Mouse (Mus musculus) urinary bladder, postnatal 14 days (tissue): ENCODE measurements around the gene Gtf2e1.

Experiments
- DNase-seq: peaks from one replicate; pipeline ENCODE4 v3.0.0; 2021; ENCODE audit warnings: low spot score

Gene Gtf2e1

DNA sequence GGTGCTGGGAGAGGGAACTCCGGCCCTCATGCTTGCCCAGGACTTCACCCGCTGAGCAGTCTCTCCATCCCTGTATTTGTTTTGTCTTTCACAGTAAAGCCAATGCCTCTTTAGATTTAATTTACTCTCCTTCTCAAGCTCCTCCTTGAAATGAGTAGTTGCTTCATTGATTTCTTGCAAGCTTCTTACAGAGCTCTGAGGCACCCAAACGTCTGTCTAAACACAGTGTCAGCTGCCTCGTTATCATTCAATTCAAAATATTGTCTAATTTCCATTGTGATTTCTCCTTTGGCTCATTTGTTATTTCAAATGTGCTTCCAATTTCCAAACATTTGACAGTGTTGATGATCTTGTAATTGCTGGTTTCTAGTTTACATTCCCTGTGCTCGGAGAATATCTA, 6.7 kb upstream of the Gtf2e1 start:
- no peak for DNase-seq

DNA sequence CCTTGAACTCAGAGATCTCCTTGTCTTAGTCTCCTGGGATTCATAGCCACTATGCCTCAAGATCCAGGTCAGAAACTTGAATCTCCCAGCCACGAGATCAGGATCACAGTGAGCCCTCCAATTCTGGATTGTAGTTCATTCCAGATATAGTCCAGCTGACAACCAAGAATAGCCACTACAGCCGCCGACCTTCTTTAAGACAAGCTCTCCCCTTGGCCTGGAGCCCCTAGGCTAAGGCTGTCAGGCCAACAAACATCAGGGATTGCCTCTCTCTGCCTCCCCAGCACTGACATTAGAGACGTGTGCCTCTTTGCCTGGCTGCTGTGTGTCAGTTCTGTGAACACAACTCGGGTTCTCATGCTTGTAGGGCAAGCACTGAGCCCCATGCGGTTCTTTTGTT, 1.2 kb upstream of the Gtf2e1 start:
- no peak for DNase-seq

DNA sequence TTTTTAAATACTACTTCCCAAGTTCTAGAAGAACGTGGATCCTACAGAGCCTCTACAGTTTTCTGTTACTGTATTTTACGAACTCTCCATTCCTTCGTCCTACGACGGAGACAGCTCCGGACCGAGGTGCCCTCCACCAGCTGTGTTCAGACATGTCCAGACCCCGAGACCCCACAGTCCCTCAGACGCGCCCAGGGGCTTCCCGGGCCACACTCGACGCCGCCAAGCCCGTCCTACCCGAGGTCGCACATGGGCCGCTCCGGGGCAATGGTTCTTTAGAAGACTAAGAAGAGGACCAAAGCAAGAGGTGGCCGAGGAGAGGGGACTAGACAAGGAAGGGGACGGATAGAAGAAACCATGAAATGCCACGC, 364 bp downstream of the Gtf2e1 start:
- DNase-seq: no peak

DNA sequence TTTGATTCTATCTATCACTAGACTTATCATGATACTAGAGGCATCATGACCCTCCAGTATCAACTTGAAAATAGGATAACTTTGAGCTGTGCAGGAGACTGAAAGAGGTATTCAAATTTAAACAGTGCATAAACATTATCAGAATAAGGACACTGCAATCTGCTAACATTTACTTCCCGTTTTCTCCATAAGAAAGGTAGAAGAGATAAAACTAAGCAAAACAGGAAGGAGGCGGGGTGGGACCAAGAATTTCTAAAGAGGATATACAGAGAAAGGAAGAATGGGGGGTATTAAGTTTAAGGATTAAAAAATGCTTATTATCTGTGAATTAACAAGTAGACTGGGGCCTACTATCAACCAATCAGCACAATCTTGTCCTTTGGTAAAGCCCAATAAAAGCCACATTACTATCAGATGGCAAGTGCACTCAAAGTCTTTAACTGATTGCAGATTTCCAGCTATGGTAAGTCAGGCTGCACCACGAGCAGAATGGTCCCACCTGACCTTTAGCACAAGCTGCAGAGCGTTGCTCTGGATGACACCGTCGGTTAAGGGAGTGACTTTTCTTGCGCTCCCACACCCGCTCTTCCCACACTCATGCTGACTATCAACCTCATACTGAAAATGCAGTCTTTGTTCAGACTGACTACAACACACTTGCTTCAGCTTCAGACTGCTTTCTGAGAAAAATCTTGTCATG, 6.1 kb downstream of the Gtf2e1 start:
- DNase-seq: no peak

DNA sequence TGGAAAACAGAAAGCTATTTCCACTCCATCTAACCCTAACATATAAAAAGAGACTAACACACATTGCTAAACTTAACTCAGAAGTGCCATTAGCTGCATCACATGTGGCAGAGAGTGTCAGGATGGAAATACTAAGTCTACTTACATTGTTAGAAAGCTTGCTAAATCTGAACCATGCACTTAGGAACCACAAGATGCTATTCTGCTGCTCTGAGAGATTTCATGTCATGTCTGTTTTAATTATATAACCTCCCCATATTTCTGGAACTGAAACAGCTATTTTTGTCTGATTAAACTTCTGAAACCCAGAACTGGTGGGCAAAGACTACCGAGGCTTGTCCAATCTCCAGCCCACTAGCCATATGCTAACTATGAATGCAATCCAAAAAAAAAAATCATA, 7.5 kb downstream of the Gtf2e1 start:
- no peak for DNase-seq

DNA sequence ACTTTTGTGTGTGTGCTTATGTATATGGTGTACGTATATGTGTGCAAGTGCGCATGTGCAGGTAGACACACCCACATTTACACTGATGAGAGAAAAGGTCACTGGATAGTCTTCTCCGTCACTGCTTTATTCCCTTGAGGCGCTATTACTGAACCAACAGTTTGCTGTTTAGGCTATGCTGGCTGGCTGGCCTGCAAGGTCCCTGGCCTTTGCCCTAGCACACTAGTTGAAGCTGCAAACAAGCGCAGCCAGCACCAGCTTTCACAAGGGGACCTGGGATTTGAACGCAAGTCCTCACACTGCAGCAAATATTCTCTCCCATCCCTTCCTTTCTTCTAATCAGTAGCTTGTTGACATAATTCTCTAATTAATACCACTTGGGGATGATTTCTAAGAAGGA, 9.4 kb downstream of the Gtf2e1 start:
- no peak for DNase-seq

DNA sequence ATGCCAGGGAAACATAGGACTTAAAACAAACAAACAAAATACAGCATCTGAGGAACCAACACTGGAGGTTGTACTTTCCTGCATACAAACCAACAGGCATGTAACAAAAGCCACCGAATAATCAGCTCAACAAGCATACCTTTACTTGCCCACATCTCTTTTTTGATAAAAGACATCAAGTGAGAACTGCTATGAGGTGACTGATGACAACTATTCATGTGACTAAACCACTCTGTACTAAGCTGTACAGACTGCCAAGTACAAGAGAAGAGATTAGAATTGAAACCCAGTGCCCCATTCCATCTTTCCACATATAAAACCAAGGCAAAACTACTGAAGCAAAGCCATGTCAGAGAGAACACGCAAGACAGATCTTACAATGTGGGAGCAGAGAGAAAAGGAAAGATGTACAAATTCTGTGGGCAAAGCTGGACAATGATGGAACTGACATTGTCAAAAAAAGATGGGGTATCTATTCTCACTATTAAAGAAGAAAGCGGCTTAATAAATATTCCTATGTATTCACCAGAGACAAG, 12.8 kb downstream of the Gtf2e1 start:
- no peak for DNase-seq

DNA sequence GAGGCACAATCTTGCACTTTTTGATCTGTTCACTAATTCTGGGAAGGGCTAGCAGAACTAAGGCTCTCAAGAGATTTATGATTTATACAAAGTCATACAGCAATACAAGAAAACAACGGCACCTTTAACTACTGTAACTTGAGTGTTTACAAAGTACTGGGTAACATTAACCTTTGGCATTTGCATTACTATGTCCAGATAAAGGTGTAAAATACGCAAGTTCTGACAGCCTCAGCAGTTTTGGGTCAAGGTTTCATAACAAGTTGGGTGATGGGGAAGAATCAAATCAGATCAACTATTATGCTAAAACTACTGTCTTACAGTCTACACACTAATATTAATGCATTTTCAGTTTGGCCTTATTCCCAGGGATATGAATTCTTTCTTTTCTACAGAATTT, 14.5 kb downstream of the Gtf2e1 start:
- no peak for DNase-seq

DNA sequence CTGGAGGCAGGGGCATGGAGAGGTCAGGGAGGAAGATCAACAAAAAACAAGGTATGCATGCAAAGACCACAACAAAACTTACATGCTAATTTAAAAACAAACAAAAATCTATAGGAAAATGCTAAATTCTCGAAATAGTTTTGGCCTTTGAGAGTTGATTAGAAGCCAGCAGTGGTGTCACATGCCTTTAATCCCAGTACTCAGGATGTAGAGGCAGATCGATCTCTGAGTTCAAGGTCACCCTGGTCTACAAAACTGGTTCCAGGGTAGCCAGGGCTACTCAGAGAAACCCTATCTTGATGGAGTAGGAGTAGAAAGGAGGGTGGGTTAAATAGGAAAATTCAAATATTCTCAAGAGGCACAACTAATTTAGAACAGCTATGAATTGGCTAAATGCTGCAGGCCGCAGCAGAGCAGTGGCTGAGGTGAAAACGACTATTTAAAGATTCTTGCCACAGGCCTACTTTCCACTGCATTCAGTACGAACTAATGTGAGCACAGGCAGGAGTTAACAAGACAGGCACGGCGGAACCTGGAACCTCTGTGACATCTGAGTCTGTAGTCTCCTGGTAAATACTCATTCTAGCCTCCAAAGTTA, 17.4 kb downstream of the Gtf2e1 start:
- no peak for DNase-seq

DNA sequence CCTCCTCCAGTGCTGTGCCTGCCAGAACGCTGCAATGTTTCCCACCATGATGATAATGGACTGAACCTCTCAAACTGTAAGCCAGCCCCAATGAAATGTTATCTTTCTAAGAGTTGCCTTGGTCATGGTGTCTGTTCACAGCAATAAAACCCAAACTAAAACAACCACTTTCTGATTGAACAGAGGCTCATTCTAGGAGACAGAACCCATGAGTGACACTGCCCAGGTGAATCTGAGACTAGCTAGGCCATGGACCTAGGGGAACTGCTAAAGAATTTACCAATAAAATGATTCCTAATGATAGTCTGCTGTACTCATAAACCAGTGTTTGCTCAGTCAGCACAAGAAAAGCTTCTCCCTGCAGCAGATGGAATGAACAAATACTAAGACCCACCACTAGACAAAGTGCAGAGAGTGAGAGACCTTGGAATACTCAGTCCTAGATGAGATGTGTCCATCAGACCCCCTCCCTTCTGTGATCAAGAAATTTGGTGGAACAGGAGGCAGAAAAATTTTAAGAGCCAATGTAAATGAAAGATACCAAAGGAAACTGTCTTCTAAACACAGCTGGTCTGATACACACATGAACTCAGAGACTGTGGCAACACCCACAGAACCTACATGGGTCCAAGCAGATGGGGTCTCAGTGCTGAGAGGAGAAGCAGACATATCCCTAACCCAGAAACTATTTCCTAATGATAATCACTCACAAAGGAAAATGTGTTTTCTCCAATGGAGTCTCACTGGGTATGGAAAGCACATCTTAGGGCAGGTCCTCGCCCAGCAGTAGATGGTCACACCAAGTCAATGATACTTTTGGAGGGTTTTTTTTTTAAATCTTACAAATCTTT, 19.2 kb downstream of the Gtf2e1 start:
- DNase-seq: no peak

DNA sequence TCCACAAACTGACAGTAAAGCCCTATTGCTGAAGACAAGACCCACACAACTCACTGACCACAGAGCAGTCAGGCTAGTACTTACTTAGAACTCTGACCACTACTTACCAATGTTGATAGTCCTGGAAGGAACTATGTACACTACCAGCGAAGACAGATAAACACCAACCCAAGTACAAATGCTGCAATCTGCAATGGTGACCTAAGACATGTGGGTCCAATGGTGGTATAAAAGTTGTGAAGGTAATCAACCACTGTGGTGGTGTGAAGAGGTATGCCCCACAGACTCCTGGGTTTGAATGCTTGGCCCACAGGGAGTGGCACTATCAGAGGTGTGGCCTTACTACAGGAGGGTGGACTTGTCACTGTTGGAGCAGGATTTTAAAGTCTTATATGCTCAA, 19.9 kb downstream of the Gtf2e1 start:
- DNase-seq: no peak

DNA sequence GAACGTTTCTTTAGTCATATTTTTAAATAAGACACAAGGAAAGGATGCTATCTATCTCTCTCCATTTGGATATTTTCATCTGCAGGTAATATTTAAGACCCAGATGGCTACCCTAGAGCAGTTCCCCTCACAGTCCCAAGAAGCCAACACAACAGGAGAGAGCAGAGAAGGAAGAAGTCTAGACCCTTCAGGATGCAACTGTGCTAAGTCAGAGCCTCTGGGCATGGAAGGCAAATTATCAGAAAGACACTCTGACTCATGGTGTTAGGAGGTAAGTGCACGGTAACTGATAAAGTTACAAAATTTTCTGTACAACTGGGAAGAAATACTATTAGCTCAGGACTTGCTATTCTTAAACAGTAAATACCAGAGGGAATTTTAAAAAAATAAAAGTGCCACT, 20.9 kb downstream of the Gtf2e1 start:
- DNase-seq: no peak

DNA sequence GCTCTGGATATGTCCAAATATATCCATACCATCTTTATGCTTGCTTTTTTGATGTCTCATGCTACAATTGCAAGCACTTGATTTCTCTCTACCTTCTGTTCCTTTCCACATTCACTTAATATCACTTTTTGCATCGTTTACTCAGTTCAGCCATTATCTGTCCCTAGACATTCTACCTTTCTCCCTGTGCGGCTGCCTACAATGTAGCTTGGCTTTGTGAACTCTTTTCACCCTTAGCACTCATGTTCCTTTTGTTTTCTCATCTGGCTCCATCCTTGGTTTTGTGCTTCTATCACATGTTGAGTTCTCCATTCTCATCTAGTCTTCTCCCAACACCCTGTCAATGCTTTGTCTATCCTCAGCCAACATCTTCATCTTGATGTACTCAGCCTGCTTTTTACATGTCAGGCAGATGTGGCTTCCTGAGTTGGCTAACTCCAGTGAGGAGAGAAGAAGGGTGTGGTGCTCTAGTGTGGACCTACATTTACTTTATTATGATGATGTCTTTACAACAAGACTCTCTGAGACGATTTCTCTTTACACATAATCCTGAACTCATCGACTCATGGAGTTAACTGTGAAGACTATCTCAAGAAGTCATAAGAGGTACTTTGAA, 21.9 kb downstream of the Gtf2e1 start:
- no peak for DNase-seq

DNA sequence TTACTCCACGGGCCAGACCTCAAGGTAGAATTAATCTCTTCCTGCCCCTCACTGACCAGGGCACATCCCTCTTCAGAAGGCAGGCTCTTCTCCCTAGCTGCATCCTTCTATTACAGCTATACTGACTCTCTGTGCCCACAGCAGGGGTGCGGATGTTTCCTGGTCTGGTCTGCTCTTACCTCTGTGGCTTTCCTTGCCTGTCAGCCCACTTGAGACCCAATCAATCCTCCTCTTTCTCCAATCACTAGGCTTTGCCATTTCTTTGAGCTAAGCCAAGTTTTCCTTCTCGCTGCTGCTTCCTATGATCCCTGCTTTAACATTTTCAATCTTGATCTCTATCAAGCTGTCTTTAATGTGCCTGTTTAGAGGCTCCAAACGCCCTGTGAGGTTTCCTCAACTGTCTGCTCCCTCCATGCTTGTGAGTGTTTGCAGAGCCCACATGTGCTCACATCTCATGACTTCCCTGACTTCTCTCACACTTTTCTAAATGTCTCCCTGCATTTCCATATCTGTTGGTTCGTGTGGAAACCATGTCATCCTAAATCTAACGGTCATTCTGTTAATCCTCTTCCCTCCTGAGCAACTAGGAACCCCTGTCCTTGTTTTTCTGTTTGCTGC, 23.1 kb downstream of the Gtf2e1 start:
- DNase-seq: no peak

DNA sequence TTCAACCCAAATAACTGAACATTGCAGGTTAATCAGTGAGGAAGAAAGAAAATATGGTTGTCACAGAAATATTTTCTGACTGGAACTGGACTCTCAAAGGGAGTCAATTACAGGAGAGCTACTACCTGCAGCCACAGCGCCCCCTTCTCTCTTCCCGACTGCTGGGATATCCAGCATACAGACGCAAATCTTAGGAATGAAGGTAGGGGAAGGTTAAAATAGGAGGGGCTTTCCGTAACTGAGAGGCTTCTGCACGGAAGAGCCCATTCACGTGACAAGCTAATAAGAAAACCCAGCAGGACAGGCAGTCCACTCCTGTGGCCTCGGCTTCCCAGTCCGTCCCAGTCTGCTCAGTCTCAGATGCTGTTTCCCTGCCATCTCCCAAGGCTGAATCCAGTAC, 24.9 kb downstream of the Gtf2e1 start:
- DNase-seq: no peak

DNA sequence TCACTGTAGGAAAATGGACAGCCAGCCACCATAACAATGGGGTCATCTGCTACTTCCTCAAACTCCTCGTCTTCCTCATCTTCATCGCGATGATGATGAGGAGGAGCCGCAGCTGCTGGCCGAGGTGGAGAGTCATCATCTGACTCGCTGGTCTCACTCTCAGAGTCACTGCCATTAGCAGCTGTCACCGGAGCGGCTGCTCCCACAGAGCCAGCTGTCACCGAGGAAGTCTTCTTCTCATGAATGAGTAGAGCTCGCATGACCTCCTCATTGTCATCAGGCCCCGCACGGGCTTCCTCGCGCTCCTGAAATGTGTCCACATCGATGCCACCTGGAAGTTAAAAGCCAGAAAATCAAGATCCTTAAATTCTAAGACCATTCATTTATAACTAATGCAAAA, 28.1 kb downstream of the Gtf2e1 start:
- no peak for DNase-seq

DNA sequence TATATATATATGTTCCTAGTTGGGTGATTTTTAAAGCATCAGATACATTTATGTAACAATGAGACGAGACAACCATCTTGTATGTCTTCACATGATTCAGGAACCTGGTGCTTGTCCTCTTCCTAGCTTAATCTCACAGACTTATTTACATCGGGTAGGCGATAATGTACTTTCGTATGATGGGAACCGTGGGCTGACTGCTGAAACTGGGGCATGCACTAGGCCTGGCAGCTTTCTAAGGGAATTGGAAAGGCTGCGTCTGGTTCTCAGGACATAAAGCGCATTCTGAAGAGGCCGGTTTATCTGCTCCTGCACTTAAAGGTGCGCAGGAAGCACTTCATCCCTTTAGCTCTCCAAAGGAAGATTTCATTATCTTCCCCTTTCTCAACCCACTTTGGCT, 32.8 kb downstream of the Gtf2e1 start:
- no peak for DNase-seq

DNA sequence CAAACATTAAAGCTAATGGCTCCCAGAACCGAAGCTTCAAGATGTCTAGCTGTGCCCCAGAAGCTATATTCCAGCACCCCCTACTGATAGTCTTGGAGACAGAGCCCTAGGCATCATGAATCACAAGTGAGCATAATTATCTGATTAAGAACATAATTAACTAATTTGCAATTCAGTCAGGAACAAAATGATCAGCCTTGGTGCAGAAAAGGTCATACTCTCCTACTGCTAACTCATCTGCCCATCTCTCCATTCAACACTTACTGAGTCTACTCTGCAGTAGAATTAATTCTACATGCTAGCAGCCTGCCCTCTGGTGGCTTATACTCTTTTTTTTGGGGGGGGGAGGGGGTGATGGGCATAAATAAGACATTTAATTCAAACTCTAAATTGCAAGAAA, 35.1 kb downstream of the Gtf2e1 start:
- no peak for DNase-seq

DNA sequence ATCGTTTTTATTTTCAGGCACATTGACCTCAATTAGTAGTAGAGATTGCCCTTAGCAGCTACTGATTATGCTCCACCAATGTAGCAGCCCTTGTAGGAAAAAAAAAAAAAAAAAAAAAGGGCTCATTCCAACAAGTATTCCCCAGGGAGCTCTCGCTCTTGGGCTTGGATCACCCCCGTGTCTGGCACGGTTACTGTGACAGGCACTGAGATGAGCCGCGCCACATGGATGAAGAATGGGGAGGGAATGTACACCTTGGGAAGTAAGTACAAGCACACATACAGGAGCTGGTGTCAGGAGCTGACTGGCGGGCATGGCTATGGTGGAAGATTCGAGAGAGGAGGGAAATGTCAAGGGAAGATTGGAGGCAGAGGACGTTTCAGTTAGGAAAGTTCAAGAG, 41.0 kb downstream of the Gtf2e1 start:
- DNase-seq: no peak

DNA sequence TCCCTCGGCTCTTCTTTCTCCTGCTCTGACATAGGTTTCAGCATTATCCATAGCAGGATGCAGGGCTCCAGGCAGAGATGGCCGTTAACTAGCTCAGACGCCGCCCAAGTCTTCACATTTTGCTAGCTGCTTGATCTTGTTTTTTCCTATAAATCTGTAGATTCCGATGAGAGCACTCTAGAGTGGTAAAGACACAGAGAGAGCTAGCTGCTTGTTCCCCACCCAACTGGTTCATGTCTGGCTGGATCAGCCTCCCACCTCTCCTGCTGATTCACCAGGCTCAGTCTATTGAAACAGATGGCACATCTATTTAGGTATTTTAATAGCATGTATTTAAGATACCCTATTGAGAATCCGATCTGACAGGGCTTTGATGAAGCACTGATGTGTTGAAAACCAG, 44.6 kb downstream of the Gtf2e1 start:
- no peak for DNase-seq

DNA sequence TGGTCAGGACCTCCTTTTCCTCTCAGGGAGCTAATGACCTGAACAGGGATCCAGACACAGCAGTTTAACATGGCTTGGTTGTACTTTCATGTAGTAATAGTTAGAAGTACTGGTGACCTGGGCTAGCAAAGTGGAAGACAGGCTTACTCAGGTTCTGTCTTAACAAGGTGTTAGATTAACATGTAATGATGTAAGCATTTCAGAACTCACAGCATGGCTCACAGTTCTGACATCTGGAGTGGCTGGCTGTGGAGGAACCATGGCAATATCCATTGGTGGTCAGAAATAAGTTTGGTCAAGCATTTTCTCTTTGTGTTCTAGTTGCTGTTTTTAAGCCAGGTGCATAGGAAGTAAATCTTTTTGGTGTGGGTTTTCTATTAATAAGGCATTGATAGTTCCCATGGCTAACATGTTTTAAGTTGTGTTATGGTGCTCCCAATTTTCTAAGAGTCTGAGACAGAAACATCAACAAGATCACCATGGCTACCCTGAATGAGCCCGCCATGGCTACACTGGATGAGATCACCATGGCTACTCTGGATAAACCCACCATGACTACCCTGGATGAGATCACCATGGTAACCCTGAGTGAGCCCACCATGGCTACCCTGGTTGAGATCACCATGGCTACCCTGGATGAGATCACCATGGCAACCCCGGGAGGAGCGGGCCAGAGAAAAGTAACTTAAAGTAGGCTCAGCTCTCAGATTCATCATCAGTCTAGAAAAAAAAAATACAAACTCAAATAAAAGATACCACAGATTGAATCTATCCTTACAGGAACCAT, 52.6 kb downstream of the Gtf2e1 start:
- no peak for DNase-seq
